Mouse (Mus musculus) MEL (cell line): ENCODE results near the gene Fhad1. TPM values are rescaled to one million over a fixed set of nuclear protein-coding genes. Genes with fewer than 3 reads are reported as not detected.

ENCODE experiments used
- DNase-seq: peaks from one replicate; pipeline ENCODE4 v3.0.0; 2011; ENCODE audit warnings: low read depth, low spot score
- H3K27ac ChIP-seq: 2 replicates; pipeline ENCODE4 v1.5.1; 2012; ENCODE audit warnings: low read depth, mild to moderate bottlenecking, control low read depth, low read length, moderate library complexity; ENCODE audit not compliant: control insufficient read depth
- H3K27me3 ChIP-seq, 2 experiments: fragments of 150-350 bp in 1 of 2; sonication (generic) in 1 of 2; 2 replicates each; pipeline ENCODE4 v1.6.1; 2012; ENCODE audit warnings: low read length in 2 of 2, mild to moderate bottlenecking in 2 of 2, improper control_type of control experiment in 1 of 2, moderate library complexity in 1 of 2; ENCODE audit not compliant: insufficient read depth in 2 of 2, control insufficient read depth in 1 of 2
- H3K36me3 ChIP-seq, 2 experiments: 2 replicates each; pipeline ENCODE4 v1.6.1; 2012 to 2014; ENCODE audit warnings: low read length in 2 of 2, improper control_type of control experiment in 1 of 2, inconsistent platforms in 1 of 2, mild to moderate bottlenecking in 1 of 2; ENCODE audit not compliant: insufficient read depth in 2 of 2, control insufficient read depth in 1 of 2
- H3K4me1 ChIP-seq, 2 experiments: fragments of 150-350 bp in 1 of 2; sonication (generic) in 1 of 2; 2 replicates each; pipeline ENCODE4 v1.6.1; 2012; ENCODE audit warnings: low read length in 2 of 2, improper control_type of control experiment in 1 of 2, mild to moderate bottlenecking in 1 of 2; ENCODE audit not compliant: insufficient read depth in 2 of 2, control insufficient read depth in 1 of 2
- H3K4me3 ChIP-seq, 2 experiments: fragments of 150-350 bp in 1 of 2; sonication (generic) in 1 of 2; 2 replicates each; pipeline ENCODE4 v1.5.1; 2012; ENCODE audit warnings: low read depth in 2 of 2, low read length in 2 of 2, mild to moderate bottlenecking in 2 of 2, moderate library complexity in 2 of 2, control low read depth in 1 of 2, improper control_type of control experiment in 1 of 2; ENCODE audit not compliant: control insufficient read depth in 1 of 2, insufficient read depth in 1 of 2
- H3K79me2 ChIP-seq: 2 replicates; pipeline ENCODE4 v1.6.1; 2012; ENCODE audit warnings: mild to moderate bottlenecking, low read length, moderate library complexity; ENCODE audit not compliant: control insufficient read depth, poor library complexity, insufficient read depth
- H3K9ac ChIP-seq: 2 replicates; pipeline ENCODE4 v1.6.1; 2012; ENCODE audit warnings: low read depth, mild to moderate bottlenecking, control low read depth, low read length, moderate library complexity; ENCODE audit not compliant: control insufficient read depth, poor library complexity, severe bottlenecking
- H3K9me3 ChIP-seq: fragments of 150-350 bp; sonication (generic); replicated peaks from 2 replicates; pipeline ENCODE4 v1.6.1; 2012; ENCODE audit warnings: mild to moderate bottlenecking, low read length, improper control_type of control experiment, moderate library complexity; ENCODE audit not compliant: insufficient read depth
- CHD2 ChIP-seq: IDR thresholded peaks from 2 replicates; pipeline ENCODE4 v1.6.1; 2011; ENCODE audit warnings: low read length, improper control_type of control experiment
- ETS1 ChIP-seq: IDR thresholded peaks from 2 replicates; pipeline ENCODE4 v1.6.1; 2012; ENCODE audit warnings: low read depth, mild to moderate bottlenecking, inconsistent platforms, low read length, improper control_type of control experiment, moderate library complexity
- GATA1 ChIP-seq: IDR thresholded peaks from 2 replicates; pipeline ENCODE4 v1.6.1; 2011; ENCODE audit warnings: low read depth, low read length, improper control_type of control experiment
- HCFC1 ChIP-seq: IDR thresholded peaks from 2 replicates; pipeline ENCODE4 v1.6.1; 2012; ENCODE audit warnings: low read depth, mild to moderate bottlenecking, inconsistent platforms, low read length, improper control_type of control experiment, moderate library complexity
- JUND ChIP-seq: IDR thresholded peaks from 2 replicates; pipeline ENCODE4 v1.6.1; 2011; ENCODE audit warnings: low read depth, mild to moderate bottlenecking, improper control_type of control experiment, low read length
- MAFK ChIP-seq: IDR thresholded peaks from 2 replicates; pipeline ENCODE4 v1.6.1; 2011; ENCODE audit warnings: low read depth, mild to moderate bottlenecking, low read length, improper control_type of control experiment, borderline replicate concordance
- MAZ ChIP-seq: IDR thresholded peaks from 2 replicates; pipeline ENCODE4 v1.6.1; 2012; ENCODE audit warnings: low read depth, mild to moderate bottlenecking, inconsistent platforms, low read length, improper control_type of control experiment
- POLR2A ChIP-seq, 2 experiments: IDR thresholded peaks; 2 replicates each; pipeline ENCODE4 v1.6.1; 2011 to 2012; ENCODE audit warnings: low read length in 2 of 2, mild to moderate bottlenecking in 2 of 2, control low read depth in 1 of 2, improper control_type of control experiment in 1 of 2, low read depth in 1 of 2, moderate library complexity in 1 of 2; ENCODE audit not compliant: control insufficient read depth in 1 of 2, insufficient read depth in 1 of 2, poor library complexity in 1 of 2
- POLR2AphosphoS2 ChIP-seq: IDR thresholded peaks from 2 replicates; pipeline ENCODE4 v1.6.1; 2011; ENCODE audit warnings: low read length, improper control_type of control experiment
- SIN3A ChIP-seq: IDR thresholded peaks from 2 replicates; pipeline ENCODE4 v1.6.1; 2012; ENCODE audit warnings: low read length, improper control_type of control experiment, inconsistent platforms
- SMC3 ChIP-seq: IDR thresholded peaks from 2 replicates; pipeline ENCODE4 v1.6.1; 2011; ENCODE audit warnings: low read depth, low read length, improper control_type of control experiment
- TBP ChIP-seq: IDR thresholded peaks from 2 replicates; pipeline ENCODE4 v1.8.0; 2011; ENCODE audit warnings: low read depth, low read length, improper control_type of control experiment
- USF2 ChIP-seq, 2 experiments: IDR thresholded peaks; 2 replicates each; pipeline ENCODE4 v1.6.1; 2011 to 2012; ENCODE audit warnings: improper control_type of control experiment in 2 of 2, low read length in 2 of 2, borderline replicate concordance in 1 of 2, inconsistent platforms in 1 of 2, low read depth in 1 of 2, mild to moderate bottlenecking in 1 of 2; ENCODE audit not compliant: insufficient read depth in 1 of 2
- ZC3H11A ChIP-seq: IDR thresholded peaks from 2 replicates; pipeline ENCODE4 v1.6.1; 2012; ENCODE audit warnings: low read depth, mild to moderate bottlenecking, inconsistent platforms, low read length, improper control_type of control experiment
- ZMIZ1 ChIP-seq: IDR thresholded peaks from 2 replicates; pipeline ENCODE4 v1.6.1; 2012; ENCODE audit warnings: low read depth, mild to moderate bottlenecking, inconsistent platforms, low read length, improper control_type of control experiment, moderate library complexity
- polyA plus RNA-seq, 2 experiments: library from polyadenylated mRNA; stranded (reverse) in 1 of 2; unstranded in 1 of 2; fragments of >175 nt in 1 of 2; fragments of >200 nt in 1 of 2; gene quantifications; 2 replicates each; pipeline versions ENCODE4 v1.2.1 to v1.2.4; 2012; ENCODE audit warnings: low replicate concordance in 2 of 2, low read depth in 1 of 2; ENCODE audit not compliant: insufficient read length in 2 of 2, insufficient read depth in 1 of 2, missing spikeins in 1 of 2
- total RNA-seq: library from RNA; depleted of rRNA; stranded (reverse); fragments of 300-350 nt; gene quantifications from 2 replicates; pipeline ENCODE4 v1.2.3, GENCODE M21; 2012

Gene Fhad1
- total and polyA plus RNA-seq, 3 experiments: not detected

DNA sequence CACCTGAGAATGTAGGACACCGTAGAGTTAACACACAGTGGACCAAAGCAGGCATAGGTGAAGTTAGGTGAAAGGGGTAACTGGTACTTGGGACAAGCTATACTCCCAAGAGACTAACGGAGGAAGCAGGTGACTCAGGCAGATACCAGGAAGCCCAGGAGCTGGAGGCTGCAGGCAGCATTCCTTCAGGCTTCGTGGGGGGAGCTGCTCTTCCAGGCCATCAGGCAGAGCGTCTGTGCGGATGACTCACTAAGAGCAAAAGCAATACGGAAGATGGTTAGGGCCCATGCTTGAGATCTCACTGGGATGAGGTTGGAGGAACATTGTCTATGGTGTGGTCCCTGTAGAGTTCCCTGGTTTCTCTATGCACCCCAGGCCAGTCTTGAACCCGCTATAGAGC lies 132.0 kb downstream of the Fhad1 start:
- H3K79me2 ChIP-seq: no peaks in the 10 kb centered on the region
- no peak for DNase-seq
- H3K27me3 ChIP-seq: 0 out of 4 replicates have a peak, but pooled peaks cover 0 to 2% of the 10 kb centered on the region in 2 experiments
- TF ChIP-seq HCFC1 (no peak), SIN3A (no peak), POLR2AphosphoS2 (no peak), SMC3 (no peak), POLR2A (IDR thresholded peaks at IDR 0.05; ENCODE audit: control insufficient read depth in 1 of 2, insufficient read depth in 1 of 2, low read depth in 1 of 2, low read length in 2 of 2, poor library complexity in 1 of 2) (no peak), GATA1 (no peak), ETS1 (no peak), ZC3H11A (no peak), ZMIZ1 (no peak)
- no peak overlapping the region for H3K4me3 ChIP-seq
- H3K9me3 ChIP-seq: no peaks in the 10 kb centered on the region
- H3K36me3 ChIP-seq: no peaks in the 10 kb centered on the region
- no peak overlapping the region for H3K9ac ChIP-seq
- H3K27ac ChIP-seq: no peak overlapping the region
- no peaks in the 10 kb centered on the region for H3K4me1 ChIP-seq

DNA sequence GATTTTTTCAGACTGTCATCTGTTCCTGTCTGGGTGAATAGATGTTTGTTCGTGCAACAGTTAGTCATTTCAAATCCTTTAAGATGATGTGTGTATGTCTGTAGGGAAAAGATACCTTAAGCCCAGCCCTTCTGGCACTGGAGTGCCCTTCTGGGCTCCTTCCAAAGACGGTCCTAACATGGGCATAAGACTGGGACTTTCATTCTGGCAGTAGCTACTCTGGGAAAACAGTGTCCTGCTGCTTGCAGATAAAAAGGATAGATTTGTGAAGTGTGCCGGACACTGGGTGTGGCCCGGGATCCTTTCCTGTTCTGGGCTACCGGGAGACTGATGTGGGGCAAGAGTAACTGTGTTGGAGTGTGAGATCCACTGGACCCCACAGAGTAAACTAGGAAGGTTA lies 132.9 kb downstream of the Fhad1 start:
- Histone ChIP-seq H3K27ac (no peak overlapping the region), H3K36me3 (no peaks in the 10 kb centered on the region), H3K79me2 (no peaks in the 10 kb centered on the region), H3K4me3 (no peak overlapping the region), H3K4me1 (no peaks in the 10 kb centered on the region)
- no peak for DNase-seq
- TF ChIP-seq TBP: no peak
- no peak for TF ChIP-seq MAFK
- TF ChIP-seq SIN3A: no peak
- TF ChIP-seq JUND: no peak
- no peak for TF ChIP-seq USF2 (IDR thresholded peaks at IDR 0.05; ENCODE audit: borderline replicate concordance in 1 of 2, insufficient read depth in 1 of 2, low read depth in 1 of 2, low read length in 2 of 2)
- TF ChIP-seq MAZ: no peak
- TF ChIP-seq, all 39 proteins: peak for 0
- 0 out of 4 replicates have a peak, but pooled peaks cover 0 to 2% of the 10 kb centered on the region in 2 experiments for H3K27me3 ChIP-seq
- no peaks in the 10 kb centered on the region for H3K9me3 ChIP-seq
- H3K9ac ChIP-seq: no peak overlapping the region

- no peak for TF ChIP-seq CHD2
- TF ChIP-seq ZMIZ1: no peak
- H3K36me3 ChIP-seq: no peaks in the 10 kb centered on the region
- no peaks in the 10 kb centered on the region for H3K4me1 ChIP-seq
- H3K9ac ChIP-seq: no peak overlapping the region
- H3K27ac ChIP-seq: no peak overlapping the region
- DNase-seq: no peak
- H3K9me3 ChIP-seq: no peaks in the 10 kb centered on the region
- no peaks in the 10 kb centered on the region for H3K79me2 ChIP-seq
- no peak overlapping the region for H3K4me3 ChIP-seq
- 0 out of 4 replicates have a peak, but pooled peaks cover 0 to 2% of the 10 kb centered on the region in 2 experiments for H3K27me3 ChIP-seq
Measured at GRCm38 (mm10) chr4:141881289-141881914, 133.5 kb downstream of the Fhad1 start.
